Mouse (Mus musculus) adrenal gland (tissue): ENCODE results near the gene Tmem129.

Experiments used
- intact Hi-C: fragments of 180-260 bp; cut with DNase I; formaldehyde crosslinking; loops from one replicate; pipeline ENCODE4 v1.15.1; 2025
- long read RNA-seq, 2 experiments: library from polyadenylated mRNA; unstranded; transcript quantifications; one replicate each; pipeline ENCODE4 v2.0.0; 2020; ENCODE audit warnings: borderline replicate concordance in 1 of 2; ENCODE audit not compliant: insufficient replicate concordance in 1 of 2

Gene Tmem129
- long read RNA-seq, experiment 1, transcript Tmem129-201 (4 exons, 2,828 nt) = major isoform, 31 of 43 reads
- long read RNA-seq, experiment 1, partial matches to known transcripts = 6 of 43 reads
- long read RNA-seq, experiment 1, other reads (novel, unspliced or antisense) = 6 of 43 reads
- long read RNA-seq, experiment 2, transcript Tmem129-201 (4 exons, 2,828 nt) = major isoform, 38 of 45 reads
- long read RNA-seq, experiment 2, partial matches to known transcripts = 2 of 45 reads
- long read RNA-seq, experiment 2, other reads (novel, unspliced or antisense) = 5 of 45 reads

DNA sequence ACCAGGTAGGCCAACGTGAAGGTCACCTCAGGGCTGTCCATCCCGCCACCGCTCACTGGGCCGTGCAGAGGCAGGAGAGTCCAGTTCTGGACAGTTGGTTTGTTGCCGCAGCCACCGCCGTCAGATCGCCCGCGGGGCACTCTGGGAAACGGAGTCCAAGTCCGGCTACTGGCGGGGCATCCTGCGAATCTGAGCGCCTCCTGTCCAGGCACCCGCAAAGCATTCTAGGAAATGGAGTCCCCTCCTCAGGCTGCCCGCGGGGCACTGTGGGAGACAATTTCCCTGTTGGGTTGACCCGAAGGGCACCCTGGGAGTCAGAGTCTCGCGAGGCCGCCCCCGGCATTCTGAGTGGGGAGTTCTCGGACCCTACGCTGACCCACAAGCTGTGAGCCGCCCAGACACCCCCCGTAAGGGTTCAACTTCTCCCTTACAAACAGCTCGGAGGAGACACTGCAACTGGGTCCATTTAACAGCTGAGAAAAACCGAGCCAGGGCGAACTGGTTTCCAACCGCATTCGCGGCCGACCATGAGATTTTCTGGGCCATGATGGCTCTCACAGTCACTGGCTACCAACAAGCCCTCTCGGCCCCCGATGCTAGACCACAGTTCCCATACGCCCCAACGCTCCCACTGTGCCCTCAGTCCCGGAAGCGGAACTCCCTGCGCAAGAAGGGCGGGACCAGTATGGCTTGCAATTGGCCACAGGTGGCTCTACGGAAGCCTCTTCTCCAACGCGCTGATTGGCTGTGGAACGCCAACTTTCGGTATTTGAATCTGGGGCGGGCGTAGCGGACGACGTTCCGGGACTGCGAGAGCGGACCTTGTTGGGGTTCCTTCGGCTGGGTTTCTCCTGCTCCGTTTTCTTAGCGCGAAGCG lies at the start of gene Tmem129, which contains the start of gene Tacc3:
Tmem129 (minus strand) TSS at position 630 of the 877 bp plus-strand sequence.
Tacc3 (plus strand) TSS at position 342 of the 877 bp plus-strand sequence.
- intact Hi-C loops = loop anchor here (10.0 kb wide), 1 partner anchor 277 kb away; the partner anchor contains the start of gene Nelfa

DNA sequence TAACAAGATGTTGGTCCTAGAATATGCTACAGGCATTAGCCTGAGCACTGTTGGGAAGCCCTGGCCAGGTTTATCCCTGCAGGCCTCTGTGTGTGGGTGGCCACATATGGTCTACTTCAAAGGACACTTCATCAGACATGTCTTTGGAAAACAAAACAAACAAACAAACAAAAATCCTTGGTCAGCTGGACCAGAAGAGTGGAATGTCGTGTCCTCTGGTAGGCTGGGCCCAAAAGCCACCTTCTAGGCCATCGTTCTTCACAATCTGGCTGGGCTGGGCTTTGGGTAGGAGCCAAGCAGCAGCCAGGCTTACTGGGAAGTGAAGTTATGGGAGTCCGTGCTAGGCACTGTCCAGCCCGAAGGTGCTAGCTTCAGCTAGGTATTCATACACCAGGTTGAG lies 48.9 kb upstream of the Tmem129 start:
- intact Hi-C loops = no loop called here

DNA sequence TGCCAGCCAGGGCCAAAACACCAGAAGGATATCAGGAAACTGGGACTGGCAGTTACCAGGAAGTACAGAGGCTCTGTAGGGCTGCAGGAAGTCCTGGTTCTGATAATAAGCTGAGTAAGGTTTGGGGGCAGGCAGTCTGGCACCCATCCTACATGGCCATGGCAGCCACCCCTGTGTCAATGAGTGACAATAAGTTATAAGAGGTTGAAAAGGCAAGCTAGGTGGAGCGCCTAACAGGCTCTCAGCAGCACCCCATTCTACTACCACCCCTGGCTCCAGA lies 48.1 kb upstream of the Tmem129 start:
- intact Hi-C loops = no loop called here

DNA sequence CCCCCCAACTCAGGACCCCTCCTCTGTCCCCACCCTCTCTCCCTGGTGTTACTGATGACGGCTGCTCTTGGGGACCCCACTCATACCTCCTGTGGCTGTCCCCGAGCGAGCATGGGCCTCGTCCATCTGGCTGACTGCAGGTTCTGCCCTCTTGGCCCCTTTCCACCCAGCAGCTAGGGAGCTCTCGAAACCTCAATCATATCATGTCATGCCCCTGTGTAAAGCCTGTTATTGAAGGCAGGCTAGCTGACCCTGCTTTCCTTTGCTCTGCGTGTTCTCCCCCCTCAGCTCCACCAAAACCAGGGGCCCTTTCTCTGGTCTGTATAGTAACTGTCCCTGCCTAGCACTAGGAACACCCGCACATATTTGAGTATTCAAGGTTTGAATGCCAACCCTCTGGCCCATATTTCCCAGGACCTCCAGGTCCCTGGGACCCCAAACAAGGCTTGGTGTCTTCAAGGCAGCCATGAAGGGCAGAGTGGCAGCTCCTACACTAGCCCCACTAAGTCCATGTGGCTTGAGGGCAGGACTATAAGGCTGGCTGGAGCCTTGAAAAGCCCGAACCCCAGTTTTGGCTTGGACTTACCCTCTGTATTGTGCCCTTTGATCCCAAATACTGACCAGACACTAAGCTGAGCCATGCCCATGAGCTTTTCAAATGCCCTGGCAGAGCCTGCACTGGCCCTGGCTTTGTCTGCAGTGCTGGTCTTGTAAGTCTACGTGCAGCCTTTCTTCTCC lies 47.6 kb upstream of the Tmem129 start:
- intact Hi-C loops = no loop called here

DNA sequence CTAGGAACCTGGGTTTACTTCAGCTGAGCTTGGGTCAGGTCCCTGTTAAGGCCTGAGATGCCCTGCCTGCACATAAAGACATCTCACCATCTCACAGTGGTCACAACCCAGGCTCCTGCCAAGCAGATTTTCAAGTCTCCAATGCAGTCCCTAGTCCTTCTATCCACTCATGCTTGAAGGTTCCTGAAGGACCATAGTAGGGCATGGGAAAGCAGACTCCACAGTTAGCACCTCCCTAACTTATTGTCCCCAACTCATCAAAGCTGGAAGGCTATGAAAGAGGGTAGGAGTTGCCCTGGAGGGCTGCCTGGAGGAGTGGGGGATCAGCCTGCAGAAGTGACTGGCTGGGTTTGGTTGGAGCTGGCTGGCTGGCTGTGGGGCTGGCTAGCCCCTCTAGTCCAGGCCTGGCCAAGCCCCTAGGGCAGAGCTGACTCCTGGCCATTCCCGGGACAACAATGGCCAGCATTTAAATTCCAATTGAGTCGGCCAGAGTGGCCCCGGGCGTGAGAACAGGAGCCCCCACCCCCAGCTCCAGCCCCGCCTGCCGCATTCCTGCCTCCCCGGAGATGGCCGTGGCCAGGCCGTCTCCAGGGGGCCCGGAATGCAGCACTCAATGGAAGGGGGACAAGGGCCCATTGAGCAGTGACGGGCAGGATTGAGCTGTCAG lies 46.9 kb upstream of the Tmem129 start:
- intact Hi-C loops = no loop called here

DNA sequence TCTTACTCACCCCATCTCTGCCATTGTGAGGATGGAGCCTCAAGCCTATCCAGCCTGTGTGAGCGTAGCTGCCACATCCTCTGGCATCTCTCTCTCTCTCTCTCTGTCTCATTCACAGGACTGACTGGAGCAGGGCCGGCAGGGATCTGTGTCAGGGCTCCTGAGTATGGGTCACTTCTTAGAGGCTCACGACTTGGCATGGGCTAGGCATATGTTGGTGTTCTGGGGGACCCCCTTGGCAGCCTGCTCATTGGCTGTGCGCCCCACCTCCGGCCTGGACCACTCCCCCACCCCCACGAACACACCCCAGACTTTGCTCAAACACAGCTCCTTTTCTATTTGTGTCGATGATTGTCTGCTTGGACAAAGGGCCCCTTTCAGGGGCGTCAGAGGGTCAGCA lies 45.8 kb upstream of the Tmem129 start:
- intact Hi-C loops = no loop called here

DNA sequence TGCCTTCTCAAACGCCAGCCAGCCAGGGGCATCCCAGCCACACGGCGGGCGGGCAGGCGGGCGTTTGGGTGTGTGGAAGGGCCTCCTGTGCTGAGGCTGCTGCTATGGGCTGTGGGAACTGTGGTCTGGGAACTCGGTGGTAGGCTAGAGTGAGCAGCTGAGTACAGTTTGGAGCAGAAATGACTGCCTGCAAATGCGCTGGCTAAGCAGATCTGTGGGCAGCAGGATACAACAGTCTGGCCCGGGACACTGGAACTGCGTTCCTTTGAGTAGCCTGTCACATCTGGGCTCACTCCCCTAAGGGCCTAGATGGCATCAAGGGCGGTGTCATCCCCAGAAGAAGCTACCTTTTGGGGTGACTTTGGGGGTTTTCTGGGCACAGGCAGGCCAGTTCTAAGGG lies 43.6 kb upstream of the Tmem129 start:
- intact Hi-C loops = no loop called here

DNA sequence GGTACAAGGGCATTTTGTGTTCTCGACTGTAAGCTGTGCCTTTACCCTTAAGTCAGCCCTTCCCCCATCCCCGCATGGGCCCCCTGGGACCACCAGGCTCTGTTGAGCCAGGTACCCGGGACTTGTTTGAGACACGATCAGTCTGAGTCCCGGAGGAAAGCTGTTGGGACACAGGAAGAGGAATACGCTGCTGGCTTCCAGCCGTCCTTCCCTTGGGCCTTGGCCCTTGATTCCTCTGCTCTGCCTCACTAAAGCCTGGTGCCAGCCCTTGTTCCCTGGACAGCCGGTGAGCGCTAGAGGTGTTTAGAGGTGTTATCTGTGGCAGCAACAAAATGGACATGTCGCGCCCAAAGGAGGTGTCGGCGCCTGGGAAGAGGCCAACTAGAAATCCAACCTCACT lies 41.8 kb upstream of the Tmem129 start:
- intact Hi-C loops = no loop called here

DNA sequence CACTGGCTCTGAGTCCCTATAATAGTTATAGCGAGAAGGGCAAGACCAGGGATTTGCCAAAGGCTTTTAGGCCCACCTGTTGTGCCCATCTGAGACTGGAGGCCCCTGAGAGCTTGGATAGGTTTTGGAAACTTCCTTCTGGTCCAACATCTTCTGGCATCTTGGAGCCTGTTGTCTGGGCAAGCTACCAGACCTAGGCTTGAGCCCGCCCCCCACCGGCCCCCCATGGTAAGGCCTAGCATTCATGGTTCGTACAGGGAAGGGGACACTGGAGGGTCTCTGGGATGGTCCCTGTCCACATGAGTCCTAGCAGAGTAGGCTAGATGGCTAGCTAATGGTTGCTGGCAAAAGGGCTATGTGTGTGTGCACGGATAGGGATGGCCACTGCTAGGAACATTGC lies 40.5 kb upstream of the Tmem129 start:
- intact Hi-C loops = no loop called here

DNA sequence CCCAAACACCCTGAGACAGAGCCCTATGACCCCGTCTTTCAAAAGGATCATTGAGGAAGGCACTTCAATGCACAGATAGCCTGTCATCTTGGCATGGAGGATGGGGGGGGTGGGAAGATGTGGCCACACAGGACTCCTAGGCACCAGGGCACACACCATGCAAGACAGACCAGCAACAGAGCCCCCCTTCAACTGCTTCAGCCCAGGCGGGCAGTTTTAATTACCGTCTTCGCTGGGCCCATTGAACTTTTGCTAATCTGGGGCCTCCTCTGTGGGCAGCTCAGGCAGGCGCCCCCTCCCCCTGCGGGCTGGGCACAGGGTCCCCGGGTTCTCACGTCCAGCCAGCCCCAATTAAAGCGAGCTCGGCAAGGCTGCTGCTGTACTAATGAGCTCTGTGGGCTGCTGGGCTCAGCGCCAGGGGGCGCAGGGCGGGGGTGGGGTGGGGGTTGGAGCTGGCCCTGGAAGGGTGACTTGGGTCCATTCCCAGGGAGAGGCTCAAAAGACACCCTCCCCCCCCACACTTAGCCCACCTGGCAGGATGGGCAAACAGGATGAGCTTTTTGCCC lies 39.8 kb upstream of the Tmem129 start:
- intact Hi-C loops = no loop called here

DNA sequence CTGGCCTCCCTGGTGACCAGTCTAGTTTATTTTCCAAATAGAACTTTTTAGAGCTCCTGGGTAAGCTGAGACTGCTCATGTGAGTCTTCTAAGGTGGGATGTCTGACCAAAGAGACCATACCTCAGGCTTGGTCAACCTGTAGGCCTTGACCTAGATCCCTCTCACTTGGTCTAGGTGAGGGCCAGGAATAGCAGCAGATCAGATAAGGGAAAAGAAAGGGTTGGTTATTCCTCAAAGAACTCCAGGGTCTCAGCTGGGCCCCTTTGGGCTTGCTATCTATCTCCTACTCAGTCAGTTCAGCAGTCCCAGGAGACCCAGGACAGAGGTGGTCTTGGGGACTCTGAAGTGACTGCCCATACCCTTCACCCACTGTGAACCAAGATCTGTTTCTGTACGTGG lies 39.3 kb upstream of the Tmem129 start:
- intact Hi-C loops = no loop called here

DNA sequence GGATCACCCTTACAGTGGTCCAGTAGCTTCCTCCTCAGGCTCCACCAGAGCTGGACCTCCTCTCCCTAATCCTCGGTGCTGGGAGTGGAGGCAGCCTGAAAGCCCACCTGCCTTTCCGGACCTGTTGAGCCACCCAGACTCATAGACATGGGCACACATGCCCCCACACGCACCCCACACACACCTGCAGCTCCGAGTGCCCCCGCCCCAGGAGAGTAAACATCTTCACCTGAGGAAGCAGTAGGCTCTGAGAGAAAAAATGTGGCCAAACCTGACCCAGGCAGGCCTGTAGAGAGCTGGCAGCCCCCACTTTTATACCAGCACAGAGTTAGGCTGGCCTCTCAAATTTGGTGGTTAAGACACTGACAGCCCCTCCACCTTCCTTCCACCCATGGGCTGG lies 38.2 kb upstream of the Tmem129 start:
- intact Hi-C loops = no loop called here

DNA sequence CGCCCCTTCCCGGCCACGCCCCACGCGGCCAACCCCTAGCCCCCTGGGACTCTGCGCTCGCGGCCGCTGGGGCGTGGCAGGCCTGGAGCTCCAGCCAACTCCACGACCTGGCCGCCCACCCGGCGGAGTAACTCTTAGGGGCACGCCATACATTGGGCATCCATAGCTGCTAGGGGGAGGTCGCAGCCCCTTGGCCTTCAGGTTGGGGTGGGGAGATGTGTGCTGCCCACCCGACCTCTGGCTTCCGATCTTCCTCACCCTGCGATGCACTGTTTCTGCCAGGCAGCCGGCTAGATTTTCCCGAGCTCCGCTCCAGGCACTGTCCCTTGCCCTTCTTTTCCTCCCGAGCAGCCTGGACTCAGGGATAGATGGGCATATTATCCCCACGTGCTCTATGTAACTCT lies 37.5 kb upstream of the Tmem129 start:
- intact Hi-C loops = no loop called here

DNA sequence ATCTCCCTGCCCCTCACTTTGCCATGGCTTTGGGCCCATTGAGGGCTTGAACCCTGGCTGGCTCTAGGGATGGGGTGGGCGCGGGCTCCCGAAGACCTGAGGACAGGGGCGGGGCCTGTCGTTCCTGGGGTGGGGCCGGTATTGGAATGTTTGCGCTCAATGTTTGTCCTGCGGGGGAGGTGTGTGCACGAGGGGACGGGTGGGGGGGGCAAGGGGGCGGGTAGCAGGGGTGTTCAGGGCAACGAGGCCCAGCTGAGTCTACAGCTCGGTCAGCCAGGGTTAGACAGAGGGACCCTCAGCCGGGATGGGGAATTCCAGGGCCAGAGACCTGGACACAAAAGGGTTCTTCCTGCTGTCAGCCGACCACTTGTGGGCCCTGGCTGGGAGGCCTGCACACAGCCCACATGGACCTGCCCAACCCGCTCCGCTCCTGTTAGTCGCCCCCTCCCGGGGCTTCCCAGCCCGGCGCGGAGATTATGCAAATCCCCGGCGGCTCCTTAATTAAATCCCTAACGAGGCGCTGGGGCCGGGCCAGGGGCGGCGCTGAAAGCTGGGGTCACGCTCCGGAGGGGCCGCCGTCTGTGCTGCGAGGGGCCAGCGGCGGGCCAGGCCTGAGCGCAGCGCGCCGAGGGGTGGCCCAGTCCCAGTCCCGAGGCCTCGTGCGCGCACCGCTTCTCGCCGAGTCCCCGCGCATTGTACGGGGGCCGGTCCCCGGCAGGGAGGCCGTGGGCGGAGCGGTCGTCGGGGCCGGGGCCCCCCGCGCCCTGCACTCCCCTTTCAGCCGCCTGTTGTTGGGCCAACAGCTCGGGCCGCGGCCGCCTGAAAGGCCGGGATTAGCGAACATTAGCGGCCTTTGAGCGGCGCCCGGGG lies 36.9 kb upstream of the Tmem129 start:
- intact Hi-C loops = no loop called here

DNA sequence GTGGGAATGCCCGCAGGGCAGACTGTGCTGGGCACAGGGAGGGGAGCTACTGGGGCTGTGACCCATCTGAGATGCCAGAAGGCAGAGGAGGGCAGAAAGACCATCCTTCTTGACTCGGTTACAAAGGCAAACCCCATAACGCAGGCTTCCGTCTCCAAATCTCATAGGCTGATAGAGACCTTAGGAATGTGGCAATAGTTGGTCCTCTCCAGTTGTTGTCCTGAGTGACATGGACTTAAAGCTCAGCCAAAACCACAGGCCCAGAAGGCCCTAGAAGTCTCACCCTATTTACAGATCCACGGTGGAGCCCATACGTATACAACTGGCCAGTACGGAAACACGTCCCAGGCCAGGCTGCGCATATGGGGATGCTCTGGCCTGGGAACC lies 36.2 kb upstream of the Tmem129 start:
- intact Hi-C loops = no loop called here

DNA sequence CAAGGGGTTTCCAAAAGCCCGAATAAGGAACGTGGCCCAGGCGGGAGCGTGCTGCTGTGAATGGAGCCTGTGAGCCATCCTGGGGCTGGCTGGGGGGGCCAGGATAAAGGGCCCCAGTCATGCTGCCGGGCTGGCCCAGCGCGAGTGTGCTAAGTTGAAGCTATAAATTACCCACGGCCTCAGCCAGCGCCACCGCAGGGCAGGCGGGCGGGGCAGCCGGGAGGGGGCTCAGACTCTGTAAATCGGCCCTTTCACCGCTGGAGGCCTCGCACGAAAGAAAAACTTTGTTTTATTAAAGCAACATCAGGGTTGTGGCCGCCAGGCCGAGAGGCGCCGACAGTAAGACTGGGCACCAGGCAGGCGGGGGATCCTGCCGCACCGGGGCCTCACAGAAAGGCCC lies 34.2 kb upstream of the Tmem129 start:
- intact Hi-C loops = no loop called here

DNA sequence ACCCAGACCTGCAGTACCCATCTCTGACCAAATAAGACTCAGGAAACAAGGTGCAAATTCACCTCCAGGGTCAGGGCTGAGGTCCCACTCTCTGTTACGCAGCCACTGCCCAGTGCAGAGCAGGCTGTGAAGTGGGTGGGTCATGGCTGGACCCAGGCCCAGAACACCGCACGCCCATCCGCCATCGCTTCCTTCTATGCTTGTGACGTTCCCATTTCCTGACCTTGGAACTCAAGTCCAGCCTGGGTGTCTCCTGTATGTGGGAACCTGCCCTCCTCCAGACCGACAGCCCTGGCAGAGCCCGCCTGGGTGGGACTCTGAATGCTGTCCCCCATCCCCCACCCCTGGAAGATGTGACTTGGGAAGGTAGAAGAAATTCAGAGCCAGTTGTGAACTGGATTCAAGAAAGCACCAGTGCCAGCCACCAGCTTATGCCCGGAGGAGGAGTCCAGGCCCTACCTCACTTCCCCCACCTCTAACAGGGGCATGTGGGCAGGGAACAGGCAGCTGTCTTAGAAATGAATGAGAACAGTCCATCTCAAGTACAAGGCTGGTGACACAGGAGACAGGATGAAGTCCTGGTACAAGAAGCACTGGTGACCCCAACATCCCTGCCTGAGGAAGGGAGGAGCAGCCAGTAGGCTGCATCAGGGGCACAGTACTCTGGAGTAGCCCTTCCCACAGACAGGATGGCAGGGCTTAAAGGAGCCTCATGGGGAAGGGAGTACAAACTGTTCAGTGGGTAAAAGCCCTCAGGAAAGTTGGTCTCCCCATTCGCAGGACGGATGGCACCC lies 31.8 kb upstream of the Tmem129 start:
- intact Hi-C loops = no loop called here

DNA sequence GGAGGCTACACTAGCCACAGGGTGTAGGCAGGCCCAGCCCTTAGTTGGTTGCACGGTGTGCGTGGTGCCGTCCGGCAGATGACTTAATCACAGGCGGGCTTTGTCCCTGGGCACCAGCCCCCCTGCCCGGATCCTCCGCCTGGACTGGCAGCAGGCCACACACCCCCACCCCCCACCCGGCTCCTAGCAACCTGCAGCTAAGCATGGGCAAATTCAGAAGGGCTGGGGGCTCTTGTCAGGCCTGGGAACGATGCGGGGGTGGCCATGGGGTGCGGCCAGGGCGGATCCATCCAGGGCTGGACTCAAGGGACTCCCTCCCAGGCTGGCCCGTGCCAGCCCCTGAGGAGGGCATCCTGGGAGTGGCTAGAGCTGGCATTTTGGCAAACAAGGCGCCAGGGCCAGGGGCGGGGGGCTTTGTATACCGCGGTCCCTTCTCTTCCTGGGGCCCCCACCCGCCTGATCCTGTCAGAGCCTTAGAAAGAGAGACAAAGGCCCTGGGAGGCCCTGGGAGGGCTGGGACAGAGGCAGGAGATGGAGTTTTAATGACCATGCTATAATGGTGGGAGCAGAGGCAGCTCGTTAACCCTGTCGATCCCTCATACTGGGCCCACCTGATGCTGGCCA lies 31.1 kb upstream of the Tmem129 start:
- intact Hi-C loops = no loop called here
